Mouse (Mus musculus) ZHBTc4 (cell line): ENCODE results near the gene Akt1s1.
"Not testable (repeated sequence)": the region's sequence is repeated elsewhere in the genome, so short reads cannot be mapped to it uniquely, and the experiment has no call there.

ENCODE experiments used
- DNase-seq: peaks from one replicate; pipeline ENCODE4 v3.0.0-alpha.2; 2011; ENCODE audit warnings: low read depth, low spot score

Gene Akt1s1

DNA sequence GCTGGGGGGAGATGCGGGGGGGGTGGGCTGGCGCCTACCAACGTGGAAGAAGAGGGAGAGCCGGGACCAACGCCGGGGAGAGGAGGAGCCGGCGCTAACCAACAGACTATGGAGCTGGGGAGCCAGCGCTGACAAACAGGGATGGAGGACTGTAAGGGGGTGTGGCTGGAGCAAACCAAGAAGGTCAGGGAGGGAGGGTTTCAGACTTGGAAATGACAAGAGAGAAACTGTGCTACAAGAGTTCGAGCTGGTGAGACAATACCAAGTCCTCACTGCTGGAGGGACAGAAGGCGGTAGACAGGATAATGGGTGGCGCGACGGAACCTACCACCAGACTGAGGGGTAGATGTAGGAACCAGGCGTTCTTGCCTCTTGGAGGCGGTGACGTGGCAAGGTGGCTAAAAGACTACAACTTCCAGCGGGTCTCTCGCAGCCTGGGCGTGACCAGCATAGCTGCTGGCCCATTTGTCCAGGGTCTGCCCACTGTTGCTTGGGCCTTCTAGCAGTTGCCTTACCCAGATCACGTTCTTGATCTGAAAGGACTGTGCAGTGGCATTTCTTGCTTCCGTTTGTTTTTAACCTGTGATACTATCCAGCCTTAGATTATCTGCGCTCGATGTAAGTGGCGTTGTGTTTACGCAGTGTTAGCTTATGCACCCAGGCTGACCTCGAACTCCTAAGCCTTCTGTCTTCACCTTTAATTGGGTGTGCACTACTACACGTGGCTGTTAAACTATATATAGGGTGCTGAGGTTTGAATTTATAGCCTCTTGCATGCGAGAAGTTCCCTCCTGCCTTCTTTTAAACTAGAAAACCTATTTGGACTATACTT, 21.1 kb downstream of the Akt1s1 start, which contains the start of gene Ptov1:
Gene Ptov1 (minus strand): TSS at position 92 of the 832 bp plus-strand sequence.
- peak; percentile 98 for DNase-seq

DNA sequence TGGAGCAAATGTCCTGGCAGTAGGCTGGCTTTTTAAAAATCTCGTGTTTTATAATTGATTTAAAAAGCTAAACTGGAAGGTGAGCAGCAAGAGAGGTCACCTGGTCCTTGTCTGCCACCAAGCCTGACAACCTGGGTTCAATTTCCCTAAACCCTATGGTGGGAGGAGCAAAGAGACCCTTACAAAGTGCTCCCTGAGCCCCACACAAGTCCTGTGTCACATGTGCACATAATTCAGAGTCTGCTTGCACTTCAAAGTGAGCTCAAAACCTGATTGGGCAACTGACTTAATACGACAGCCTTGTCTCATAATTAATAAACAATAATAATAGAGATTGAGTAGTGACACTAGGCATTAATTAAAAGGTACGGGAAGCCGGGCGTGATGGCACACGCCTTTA, 21.8 kb downstream of the Akt1s1 start:
- no peak for DNase-seq

DNA sequence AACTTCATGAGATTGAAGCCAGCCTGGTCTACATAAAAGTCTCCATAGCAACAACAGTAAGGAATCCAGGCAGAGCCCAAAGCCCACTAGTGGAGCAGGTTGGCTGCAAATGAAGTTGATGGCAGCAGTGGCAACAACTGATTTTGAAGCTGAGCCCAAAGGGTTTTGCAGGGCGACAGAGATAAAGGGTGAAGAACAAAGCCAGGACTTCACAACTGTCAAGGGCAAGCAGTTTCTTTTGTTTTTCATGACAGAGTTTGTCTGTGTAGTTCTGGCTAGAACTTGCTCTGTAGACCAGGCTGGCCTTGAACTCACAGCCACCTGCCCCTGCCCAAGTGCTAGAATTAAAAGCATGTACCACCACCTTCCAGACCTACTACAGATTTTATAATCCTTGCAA, 22.4 kb downstream of the Akt1s1 start:
- peak; percentile 72 for DNase-seq

DNA sequence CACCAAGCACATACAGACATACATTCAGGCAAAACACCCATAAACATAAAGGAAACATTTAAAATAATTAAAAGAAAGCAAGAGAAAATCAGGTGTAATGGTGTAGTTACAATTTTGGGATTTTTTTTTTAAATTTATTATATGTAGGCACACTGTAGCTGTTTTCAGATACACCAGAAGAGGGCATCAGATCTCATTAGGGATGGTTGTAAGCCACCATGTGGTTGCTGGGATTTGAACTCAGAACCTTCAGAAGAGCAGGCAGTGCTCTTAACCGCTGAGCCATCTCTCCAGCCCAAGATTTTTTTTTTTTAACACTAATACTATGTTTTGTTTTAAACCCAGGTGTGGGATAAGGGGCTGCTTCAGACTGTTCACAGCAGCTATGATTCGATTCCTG, 23.0 kb downstream of the Akt1s1 start:
- not testable (repeated sequence) for DNase-seq

DNA sequence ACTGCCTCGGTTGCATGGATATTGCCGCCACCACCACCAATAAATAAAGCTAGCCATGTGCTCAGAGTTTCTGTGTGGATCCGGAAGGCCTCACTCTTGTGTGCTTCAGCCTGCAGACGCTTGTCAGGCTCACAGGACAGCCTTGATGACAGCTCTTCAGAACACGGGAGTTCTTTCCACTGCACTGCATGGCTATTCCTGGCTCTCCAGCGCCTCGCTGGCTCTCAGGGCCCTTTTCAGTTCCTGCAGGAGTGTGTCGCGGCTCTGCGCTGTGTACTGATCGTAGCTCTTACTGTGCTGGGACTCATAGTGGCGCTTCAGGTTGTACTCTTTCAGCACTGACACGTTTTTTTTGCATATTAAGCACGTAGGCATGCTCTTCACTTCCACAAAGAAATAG, 29.0 kb downstream of the Akt1s1 start:
- no peak for DNase-seq

DNA sequence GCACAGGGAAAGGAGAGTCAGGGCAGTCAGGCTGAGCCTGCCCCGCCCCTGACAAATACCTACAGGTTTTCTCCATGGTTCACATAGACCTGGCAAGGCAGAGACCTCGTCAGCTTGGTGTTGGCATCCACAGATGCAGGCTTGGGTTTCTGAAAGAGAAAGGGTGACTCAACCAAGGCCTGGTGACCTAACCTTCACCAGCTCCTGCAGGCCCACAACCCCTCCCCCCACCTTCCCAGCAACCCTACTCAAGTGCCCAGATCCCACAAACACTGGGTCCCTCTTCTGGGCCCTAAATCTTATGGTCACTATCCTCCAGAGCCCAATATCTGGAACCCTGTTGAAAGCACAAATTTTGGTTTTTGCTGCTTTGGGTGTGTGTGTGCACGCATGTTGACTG, 34.2 kb downstream of the Akt1s1 start:
- no peak for DNase-seq

DNA sequence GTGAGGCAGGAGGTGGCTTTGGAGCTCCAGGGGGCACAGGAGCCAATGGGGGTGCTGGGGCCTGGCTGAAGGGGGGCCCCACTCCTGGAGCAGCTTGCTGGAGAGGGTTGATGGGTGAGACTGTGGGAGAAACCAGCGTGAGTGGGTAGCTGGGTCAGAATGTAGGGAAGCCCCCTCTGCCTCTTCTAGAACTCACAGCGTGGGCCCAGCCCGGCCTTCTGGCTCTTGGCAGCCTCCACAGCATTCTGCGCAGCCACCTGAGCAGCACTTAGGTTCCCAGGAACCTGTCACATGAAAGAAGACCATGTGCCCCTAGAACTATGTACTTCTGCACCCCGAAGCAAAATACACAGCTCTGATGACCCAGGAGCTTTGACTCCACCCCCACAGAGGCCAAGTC, 35.8 kb downstream of the Akt1s1 start:
- no peak for DNase-seq

DNA sequence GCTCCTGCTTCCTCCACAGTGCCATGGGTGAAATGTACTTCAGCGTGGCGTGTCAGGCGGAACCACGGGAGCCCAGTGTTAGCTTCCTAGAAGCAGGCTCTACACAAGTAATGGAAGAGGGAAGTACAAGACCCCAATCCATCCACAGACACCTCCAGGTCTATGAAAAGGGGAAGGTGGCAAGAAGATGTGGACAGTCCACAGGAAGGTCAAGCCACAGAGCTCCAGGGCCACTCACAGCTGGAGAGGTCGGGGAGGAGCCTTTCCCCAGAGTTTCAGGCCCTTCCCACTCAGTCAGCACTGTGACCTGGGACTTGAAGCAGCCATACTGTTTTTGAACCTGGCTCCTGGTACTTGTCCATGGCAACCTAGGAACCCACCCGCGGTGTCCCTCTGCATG, 38.2 kb downstream of the Akt1s1 start:
- DNase-seq = no peak

DNA sequence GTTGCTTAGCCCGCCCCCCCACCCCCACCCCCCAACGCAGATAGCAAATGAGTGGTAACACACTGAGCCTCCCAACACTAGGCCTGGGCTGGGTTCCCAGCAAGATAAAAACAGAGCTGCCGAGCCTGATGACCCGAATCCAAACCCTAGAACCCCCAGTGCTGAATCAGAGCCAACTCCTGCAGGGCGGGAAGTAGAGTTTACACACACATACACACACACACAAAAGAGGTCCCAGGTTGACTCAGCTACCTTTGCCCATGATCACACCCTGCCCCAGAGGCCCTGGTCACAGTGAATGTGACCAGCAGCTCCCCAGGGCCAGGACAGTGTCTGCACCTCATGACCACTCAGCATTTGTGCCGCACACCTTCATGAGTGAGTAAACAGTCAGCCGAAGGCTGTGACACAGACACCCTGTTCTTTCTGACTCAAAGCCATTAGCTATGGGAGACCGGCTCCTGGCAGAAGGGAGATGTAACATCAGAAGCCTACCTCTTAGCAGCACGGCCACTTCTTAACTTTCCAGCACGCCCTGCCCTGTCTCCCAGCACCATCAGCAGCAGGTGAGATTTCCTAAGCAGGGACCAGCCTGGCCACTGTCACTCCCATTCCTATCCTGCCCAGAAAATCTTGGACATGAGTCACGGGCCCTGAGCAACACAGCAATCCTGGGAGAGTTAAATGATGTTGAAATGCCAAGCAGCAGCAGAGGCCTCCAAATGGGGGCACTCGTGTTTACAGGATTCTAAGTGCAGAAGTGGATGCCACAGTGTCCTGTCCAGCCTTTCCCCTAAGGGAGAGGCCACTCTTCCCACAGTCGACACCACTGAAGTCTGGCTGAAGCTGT, 39.7 kb downstream of the Akt1s1 start:
- no peak for DNase-seq

DNA sequence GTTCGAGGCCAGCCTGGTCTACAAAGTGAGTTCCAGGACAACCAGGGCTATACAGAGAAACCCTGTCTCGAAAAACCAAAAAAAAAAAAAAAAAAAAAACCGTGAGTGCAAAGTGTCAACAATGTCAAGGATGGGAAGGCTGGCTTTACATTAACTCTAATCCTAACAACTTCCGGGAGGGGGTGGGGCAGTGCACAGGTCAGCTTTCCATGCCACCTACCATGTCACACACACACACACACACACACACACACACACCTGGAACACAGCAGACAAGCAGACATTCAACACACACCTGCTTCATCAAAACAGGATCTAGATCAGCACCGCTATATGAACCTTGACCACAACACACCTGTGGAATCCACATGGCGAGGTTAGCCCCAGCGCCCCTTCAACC, 41.4 kb downstream of the Akt1s1 start:
- no peak for DNase-seq

DNA sequence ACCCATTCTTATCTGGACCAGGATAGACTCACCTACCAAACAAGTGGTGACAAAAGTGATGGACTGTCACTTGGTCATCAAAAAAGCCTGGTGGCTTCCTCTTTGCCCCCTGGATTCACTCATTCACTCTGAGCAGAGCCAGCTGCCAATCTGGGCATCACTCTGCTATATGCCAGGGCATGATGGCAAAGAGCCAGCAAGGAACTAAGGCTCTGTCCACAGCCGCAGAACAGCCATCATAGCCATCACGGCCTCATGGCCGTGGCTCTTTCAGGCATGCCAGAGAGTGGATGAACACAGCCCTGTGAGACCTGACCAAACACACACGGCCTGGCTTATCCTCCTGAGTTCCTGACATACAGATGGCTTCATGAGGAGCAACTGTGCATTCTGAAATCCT, 41.9 kb downstream of the Akt1s1 start:
- DNase-seq = no peak

DNA sequence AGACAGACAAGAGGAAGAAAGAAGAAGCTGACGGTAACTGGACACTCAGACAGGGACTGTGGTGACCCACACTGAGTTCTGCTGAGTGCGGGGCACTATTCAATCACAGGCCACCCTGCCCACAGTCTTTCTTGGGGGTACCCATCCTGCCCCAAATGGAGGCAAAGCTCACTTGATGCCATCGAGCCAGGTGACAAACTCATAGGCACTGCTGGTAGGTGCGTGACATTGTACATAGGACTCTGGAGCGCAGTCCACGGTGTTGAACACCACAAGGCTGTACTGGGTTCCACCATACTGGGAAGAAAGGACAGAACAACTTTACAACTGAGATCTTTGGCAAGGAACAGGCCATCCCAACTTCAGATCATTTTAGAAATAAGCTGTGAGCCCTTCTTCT, 42.8 kb downstream of the Akt1s1 start:
- DNase-seq = no peak

DNA sequence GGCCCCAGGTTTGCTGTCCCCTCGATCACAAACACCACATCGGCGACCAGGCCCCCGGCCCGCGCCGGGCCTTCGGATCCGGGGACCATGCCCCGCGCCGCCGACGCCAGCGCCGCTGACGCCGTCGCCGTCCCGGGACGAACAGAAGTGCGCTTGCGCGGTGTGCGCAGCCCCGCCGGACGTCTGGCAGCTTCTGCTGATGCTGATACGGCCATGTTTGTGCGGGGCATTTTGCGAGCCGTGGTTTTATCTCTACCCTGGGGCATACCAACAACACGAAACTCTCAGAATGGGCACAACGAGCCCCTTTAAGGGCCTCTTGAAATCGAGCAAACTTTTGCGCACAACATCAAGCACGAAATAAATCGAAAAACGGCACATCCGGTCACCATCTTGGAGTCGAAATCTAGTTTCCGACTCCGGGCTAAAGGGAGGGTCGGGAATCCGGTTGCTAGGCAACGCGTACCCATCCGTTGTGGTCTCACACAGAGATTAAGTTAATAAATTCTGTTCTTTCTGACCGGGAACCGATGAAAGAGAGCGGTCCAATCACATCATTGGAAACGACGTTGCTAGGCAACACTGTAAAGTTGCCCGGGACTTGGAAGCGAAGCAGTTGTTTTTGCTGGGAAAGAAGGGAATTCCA, 43.6 kb downstream of the Akt1s1 start, which contains the start of gene Med25:
Gene Med25 (minus strand): TSS at position 437 of the 646 bp plus-strand sequence.
- peak; percentile 94 for DNase-seq

DNA sequence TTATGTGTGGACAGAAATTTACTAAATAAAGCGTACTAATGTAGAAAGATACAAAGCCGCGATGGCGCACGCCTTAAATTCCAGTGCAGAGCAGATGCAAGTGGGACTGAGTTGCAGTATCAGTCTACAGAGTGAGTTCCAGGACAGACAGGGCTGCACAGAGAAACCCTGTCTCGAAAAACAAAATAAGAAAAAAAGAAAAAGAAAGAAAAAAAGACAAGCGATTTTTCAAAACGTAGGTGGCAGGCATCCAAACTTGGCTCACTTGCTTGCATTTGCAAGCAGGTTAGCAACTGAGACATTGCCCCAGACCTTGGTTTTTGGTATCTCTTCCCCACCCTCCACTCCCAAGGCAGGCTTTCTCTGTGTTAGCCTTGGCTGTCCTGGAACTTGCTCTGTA, 44.4 kb downstream of the Akt1s1 start:
- DNase-seq = no peak

DNA sequence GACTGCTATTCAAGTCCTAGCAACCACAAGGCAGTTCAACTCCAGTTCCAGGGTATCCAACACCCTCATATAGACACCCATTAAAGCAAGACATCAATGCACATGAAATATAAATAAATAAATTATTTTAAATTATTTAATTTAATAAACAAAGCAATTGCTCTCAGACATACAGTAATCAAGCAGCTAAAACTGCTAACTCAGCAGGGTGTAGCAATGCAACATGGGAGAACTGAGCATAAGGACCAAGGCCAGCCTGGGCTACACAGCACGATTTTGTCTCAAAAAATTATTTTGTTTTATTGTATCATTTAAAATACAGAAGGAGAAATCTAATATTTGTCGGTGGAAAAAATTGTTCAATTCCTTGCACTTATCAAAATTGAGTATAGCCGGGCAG, 45.4 kb downstream of the Akt1s1 start:
- DNase-seq = no peak

DNA sequence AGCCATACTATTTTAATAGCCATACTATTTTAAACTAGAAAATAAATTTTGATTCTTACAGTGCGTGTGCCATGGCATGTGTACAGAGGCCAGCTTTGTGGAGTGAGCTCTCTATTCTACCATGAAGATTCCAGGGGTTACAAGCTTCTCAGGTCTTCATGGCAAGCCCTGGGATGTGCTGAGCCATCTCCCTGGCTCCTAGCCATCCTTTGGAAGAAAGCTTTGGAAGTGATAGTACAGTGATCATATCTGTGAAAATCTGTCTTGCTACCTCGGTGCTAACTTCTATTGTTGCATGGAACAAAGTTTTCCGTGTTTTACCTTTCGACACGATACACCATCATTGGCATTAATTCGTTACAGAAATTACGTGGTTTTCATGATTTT, 46.4 kb downstream of the Akt1s1 start:
- DNase-seq = no peak

DNA sequence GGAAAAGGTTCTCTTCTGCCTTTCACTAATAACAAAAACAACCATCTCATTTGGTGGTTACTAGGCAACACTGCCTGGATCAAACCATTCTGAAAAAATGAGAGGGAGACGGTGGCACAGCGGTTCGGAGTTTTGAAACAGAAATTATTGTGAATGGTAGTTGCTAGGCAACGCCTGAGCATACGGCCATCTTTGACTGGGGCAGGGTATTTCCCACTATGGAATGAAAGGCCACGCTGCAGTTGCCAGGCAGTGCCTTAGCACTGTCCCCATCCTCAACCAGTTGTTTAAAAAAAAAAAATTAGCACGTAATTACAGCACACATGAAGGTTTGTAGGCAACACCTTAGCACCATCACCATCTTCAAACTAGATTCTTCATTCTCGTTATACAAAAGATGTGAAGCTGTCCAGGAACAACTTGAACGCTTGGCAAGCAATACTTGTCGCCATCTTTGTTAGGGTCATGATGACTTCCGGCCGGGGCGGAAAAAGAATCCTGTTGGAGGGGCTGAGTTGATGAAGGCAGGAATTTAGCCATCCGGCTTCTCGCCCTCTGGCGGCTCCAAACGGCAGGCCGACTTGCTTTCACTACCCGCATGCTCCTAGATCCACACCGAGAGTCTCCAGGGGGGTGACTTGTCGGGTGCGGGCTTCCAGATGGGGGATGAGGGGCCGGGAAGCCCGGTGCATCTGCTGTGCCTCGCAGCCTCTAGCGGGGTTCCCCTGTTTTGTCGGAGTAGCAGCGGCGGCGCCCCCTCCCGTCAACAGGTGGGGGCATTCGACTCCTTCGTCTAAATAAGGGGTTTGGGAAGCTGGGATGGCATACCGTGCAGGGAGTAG, 47.0 kb downstream of the Akt1s1 start, which contains the start of gene Fuz:
Gene Fuz (plus strand): TSS at position 487 of the 842 bp plus-strand sequence.
- peak; percentile 98 for DNase-seq

DNA sequence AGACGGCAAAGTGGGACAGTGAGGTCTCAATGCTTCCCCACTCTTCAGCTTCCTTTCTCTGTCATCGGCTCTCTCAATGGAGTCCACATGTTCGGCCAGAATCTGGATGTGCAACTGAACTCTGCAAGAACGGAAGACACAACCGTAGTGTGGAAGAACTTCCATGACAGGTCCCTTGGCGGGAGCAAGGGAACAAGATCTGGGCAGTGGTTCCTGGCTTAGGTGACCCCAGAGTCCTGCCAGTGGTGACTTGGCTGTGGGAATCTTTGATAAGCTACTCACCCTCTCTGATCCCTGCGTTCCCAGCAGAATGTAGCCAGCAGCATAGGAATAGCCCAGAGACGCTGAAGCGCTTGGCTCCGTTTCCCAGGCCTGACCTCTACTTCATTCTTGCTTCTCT, 47.7 kb downstream of the Akt1s1 start:
- DNase-seq = no peak

DNA sequence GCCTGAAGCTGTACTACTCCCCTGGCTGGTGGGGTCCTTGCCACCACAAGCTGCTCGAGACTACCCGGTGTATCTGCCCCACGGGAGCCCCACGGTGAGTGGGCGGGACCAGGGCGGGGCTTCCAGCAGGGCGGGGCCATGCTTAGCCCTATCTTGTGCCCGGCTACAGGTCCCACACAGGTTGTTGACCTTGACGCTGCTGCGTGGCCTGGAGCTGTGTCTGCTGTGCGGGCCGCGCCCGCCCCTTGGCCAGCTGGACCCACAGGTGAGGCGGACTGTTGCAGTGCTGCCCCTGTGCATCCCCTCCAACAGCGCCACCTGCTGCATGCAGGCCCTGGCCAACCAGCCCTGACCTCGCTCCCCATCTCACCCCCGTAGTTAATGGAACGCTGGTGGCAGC, 49.8 kb downstream of the Akt1s1 start:
- peak; percentile 84 for DNase-seq

DNA sequence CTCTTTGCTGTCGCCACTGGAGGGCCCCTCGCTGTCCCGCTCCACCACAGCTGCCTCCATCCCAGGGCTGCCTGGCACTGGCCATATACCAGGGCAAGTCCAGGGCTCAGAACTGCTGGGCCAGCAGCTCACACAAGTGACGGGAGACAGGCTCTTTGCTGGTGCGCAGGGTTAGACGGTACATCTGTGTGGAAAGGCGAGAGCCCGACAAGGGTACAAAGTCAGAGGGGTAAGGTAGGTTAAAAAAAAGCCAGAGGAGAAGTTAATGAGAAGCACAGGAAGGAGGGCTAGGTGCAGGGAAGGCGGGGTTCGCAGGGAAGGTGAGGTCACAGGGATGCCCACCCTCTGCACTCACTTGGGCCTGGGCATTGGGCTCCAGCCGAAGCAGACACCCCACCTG, 51.8 kb downstream of the Akt1s1 start:
- no peak for DNase-seq

DNA sequence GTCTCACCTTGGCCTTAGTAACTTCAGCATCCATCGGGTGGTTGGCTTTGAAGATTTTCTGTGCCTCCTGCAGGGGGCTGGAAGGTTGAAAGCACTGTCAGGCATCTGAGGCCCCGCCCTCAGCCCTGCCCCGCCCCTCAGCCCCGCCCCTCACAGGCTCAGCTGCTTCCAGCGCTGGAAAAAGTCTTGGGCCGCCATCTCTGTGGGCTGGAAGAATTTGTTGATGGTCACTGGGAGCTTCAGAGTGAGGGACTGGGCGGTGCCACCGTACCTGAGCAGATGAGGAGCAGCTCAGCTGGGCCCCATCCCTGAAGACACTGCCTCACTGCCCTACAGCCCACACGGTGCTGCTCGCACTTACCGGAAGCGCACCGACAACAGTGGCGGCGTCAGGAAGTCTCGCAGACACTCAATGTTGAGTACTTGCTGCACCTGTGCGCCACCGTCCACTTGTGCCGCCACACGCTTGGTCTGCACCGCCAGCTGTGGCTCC, 52.5 kb downstream of the Akt1s1 start:
- DNase-seq = peak; percentile 90
